Mouse (Mus musculus) cerebellum, postnatal 25 days (tissue): Measurements from ENCODE around the gene Plin5.
A peak's percentile ranks its signal among the peaks of the same experiment; 100 is the strongest.

Experiments used
- DNase-seq, 2 experiments: peaks; one replicate each; pipeline ENCODE4 v3.0.0; 2021; ENCODE audit warnings: mixed read lengths in 2 of 2

Plin5 gene

DNA sequence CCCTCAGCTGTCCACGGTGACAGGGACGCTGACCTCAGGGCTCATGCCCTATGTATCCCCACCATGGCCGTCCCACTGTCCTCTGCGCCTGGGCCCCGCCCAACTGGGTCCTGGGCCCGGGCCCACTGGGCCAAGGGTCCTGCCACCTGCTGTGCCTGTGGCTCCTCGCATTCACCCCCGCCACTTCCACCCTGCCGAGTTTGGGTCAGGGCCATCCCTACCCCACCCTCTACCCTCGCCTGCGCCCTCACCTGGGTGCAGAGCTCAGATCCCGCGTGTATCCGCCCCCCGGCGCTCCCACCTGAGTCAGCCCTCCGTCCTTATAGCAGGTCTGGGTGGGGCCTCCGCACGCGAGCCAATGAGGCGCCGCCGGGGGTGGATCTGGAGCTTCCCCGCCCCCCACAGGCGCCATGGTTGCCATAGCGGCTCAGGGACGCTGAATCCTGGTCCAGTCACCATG is at the start of gene Plin5:
Gene Plin5 (minus strand): TSS at position 346 of the 460 bp plus-strand sequence.
- peak; percentile 49 to 75 for DNase-seq

DNA sequence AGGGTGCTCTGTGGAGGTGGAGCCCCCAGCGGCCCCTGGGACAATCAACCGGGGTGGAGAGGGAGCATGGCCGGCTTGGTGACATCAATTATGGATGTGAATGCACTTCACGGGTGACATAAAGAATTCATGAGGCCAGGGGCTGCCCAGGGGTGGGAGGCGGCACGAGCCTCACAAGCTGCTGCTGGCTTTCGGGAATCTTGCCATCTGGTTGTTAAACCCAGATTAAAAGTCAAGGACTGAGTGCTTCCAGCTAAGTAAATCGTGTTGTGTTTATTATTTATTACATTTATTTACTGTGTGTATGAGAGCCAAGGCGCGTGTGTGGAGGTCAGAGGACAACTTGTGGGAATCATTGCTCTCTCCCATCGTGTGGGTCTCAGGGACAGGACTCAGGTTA is 48.3 kb upstream of the Plin5 start:
- no peak for DNase-seq

DNA sequence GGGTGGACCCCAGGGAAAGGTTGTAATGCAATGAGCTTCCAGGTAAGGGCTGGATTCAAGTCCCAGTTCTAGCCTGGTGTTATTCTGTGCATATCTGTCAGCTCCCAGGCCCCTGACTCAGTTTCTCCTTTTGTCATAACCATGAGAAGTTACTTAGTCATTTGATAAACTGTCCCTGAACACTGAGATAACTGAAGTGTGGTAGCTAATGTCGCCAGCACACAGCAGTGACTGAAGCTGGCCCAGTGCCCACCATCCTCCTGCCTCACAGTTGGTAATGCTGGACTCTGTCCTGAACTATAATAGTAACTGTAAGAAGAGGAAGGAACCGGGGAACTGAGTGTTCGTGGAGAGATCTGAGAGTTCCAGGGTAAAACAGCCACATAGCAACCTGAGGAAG is 47.1 kb upstream of the Plin5 start:
- DNase-seq: peak in 1 of 2 experiments; percentile 40

DNA sequence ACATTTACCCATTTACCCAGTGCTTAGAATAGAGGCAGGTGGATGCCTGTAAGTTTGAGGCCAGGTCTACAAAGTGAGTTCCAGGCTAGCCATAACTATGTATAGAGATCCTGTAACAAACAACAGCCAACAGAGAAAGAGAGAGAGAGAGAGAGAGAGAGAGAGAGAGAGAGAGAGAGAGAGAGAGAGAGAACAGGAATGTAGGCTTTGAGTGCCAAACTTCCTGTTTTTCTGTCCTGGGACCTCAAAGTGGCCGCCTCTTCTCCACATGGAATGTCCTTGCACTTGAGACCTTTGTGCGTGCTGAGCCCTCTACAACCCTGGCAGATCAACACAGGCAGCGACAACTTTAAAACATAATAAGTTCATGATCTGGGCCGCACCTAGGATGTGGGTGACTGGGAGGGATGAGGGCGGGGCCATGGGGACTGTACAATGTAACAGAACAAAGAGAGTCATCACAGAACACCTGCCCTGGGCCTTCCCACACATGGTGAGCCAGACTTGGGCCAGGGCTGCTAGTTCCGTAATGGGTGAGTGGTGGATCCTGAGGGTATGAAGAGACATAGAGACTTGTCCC is 46.2 kb upstream of the Plin5 start:
- DNase-seq: no peak

- DNase-seq: peak; percentile 92 to 96
Observed at GRCm38 (mm10) chr17:56162231-56162774, 44.9 kb upstream of the Plin5 start, which contains the start of gene Tnfaip8l1. Gene Tnfaip8l1, plus strand, starts transcription at chr17:56162477.

DNA sequence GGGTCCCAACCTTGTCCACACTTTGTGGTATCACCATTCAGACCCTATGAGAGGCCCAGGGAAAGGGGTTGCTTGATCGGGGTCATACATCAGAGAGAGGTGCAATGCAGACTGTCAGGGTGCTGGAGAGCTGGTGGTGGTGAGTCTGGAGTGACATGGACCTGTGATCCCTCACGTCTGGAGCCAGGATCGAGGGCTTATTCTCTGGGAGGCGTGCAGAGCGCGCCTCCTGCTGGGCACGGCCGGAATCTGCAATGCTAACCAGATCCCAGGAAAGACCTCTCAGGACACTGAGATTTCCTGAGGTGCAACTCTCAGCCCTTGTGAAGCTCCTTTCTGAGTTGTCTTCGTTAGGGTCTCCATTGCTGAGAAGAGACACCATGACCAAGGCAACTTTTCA is 42.3 kb upstream of the Plin5 start:
- peak; percentile 62 to 75 for DNase-seq

- DNase-seq: peak; percentile 52 to 67
Observed at GRCm38 (mm10) chr17:56153643-56154042, 36.2 kb upstream of the Plin5 start.

DNA sequence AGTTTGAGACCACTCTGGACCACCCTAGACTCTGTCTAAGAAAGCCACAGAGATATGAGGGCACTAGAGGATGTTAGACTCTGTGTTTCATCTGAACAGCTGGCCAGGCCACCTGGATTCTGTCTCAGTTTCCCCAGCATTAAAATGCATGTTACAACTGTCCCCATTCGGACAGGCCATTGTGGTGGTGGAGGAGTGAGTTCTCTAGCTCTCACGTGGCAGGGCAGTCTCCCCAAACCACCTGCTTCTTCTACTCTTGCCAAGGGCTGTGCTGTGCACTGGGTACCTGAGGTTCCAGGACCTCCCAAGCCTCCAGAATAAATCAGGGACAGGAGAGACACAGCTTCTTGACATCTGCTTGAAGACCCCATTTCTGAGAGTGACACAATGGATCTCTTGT is 32.5 kb upstream of the Plin5 start:
- DNase-seq: no peak

DNA sequence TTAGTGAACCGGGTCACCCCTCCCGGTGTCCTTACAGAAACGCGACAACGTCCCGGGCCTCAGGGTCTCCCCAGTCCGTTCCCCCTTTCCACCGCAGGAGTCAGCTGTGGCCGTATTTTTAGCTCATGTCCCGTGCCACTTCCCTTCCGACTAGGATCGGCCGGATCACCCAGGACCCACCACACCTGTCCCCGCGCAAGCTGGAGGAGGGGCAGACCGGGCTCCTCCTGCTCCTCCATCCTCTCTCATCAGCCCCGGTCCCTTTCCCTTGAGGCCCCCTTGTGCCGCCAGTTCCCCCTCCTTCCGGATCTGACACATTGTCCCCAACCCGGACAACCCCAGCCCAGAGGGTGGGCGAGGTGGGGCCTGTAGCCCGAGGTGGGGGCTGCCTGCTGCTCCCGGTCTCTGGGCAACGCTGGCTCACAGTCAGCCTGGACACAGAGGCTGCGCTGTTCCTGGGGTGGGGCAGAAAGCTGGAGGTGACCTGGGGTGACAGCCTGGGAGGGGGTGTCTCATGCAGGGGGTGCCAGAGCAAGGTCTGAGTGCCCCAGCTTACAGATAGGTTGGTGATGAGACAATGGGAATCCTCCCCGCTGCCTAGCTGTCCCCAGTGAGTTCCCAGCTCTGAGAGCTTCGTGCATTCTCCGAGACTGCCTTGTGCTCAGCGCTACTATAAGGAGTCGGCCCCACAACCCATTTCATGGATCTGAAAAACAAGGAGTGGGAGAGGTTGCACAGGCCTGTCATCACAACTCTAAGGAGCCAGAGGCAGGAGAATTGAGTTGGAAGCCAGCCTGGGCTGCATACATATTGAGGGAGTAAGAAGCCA is 31.6 kb upstream of the Plin5 start:
- DNase-seq: no peak

GRCm38 (mm10) chr17:56148280-56148679 is 30.9 kb upstream of the Plin5 start:
- DNase-seq: no peak

DNA sequence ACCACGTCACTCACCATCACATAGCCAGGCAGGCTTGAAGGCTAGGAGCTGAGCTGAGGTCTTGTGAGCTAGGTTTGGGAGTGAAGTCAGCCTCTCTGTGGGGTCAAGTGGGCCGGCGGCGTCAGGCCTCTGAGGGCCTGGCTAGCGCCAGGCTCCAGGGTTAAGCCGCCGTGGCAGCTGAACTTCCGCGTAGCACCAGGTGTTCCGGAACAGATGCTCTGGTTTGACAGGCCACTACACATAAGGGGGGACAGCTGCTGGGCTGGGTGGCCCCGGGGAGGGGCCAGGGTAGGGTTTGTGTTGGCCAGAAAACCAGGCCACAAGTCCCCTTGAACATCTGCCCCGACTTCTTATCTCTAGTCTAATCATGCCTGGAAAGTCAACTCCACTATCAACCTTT is 30.0 kb upstream of the Plin5 start:
- no peak for DNase-seq

GRCm38 (mm10) chr17:56146131-56146530 is 28.7 kb upstream of the Plin5 start:
- DNase-seq: no peak

GRCm38 (mm10) chr17:56144546-56144945 is 27.1 kb upstream of the Plin5 start:
- no peak for DNase-seq

DNA sequence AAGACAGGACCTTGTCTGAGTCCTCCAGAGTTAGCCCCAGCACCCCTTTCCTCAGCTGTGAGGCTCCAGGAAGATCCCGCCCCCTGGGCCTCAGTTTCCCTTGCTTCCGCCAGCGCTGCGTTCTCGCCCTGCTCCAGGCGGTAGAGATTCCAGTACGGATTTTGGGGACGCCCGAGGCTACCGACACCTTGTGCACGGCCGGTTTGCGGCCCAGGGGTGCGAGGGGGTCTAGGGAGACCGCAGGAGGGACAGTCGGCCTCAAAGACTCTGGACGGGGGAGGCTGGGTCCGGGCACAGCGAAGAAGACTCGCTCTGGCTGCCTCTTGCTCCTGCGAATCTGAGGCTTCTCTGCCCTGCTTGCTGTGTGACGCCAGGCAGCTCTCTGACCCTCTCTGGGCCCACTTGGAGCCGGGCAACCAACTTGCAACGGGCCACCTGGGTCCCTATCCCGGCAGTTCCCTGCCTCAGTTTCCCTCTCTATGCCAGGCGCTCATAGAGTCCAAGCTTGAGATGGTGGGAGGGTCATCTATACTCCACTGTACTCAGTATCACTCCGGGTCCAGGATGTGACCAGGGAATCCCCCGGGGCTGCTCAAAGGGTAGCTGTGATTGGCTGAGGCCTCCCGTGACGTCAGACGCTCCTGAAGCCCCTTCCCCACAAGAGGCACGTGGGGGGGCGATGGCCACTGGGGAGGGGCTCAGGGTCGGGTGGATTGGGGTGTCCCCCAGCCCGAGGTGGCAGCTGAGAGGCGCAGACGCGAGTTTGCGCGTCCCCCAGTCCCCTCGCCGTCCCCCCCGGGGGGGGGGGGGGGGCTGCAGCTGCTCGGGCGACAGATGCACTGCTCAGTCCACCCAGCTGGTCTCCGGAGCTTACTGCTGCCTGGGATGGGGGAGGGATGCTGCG is 24.6 kb upstream of the Plin5 start:
- peak; percentile 84 to 89 for DNase-seq

DNA sequence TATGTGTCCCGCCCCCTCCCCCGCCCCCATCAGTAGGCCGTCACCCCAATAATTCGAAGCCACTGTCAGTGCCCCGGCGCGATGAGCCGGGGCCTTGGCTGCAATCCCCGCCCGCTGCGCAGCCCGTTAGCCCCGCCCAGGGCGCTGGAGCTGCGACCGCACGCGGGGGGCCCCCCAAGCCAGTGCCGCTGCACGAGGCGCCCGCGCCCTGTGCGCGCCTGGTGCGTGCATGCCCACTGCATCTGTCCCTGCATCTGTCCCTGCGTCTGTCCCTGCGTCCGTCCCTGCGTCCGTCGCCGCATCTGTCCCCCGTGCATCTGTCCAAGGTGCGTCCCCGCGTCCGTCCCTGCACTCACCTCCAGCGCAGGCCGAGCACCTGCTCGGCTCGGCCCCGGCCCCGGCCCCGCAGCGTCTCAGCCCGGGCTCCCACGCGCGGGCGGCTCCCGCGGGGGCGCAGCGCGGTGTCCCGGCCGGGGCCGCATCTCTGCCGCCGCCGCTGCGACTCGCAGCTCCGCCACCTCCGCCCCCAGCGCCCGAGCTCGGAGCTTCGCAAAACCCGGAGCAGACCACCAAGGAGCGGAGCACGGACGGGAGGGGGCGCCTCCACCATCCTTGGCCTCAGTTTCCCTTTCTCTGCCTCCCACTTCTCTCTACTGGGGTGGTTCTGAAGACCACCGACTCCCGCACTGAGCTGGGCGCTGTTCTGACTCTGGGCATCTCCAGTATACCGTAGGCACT is 22.6 kb upstream of the Plin5 start, which contains the start of gene Sema6b:
Gene Sema6b (minus strand): TSS at position 486 of the 738 bp plus-strand sequence.
- peak; percentile 90 to 93 for DNase-seq

GRCm38 (mm10) chr17:56139355-56139754 is 22.0 kb upstream of the Plin5 start:
- peak; percentile 50 to 66 for DNase-seq

- DNase-seq: peak in 1 of 2 experiments; percentile 57
Observed at GRCm38 (mm10) chr17:56137839-56138613, 20.6 kb upstream of the Plin5 start.

- DNase-seq: no peak
Observed at GRCm38 (mm10) chr17:56136558-56136957, 19.2 kb upstream of the Plin5 start.

DNA sequence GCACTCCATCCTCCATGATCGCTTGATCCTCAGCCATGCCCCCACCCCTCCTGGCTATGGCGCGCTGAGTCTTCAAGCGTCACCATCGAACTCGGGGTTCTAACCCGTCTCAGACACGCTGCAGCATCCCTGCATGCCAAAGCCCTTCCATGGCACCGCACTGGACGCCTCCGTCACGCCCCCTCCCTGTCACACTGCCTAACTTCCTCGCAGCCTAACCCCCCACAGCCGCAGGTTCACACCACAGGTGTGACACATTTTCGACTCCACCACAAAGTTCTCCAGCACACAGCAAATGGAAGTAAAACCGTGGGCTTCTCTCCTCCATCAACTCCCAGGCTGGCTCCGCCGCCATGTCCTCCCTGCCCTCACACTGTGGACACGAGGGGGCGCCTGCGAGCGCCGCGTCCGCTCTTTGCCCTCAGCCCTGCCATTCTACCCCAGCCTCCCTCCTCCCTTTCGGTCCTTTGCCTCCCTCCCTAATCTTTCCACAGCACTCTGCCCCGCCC is 17.1 kb upstream of the Plin5 start:
- peak; percentile 62 to 82 for DNase-seq

GRCm38 (mm10) chr17:56133457-56134363 is 16.3 kb upstream of the Plin5 start:
- no peak for DNase-seq
